Mouse (Mus musculus): ENCODE data around the gene Fen1. TPM values are rescaled to one million over a fixed set of nuclear protein-coding genes. Genes with fewer than 3 reads are reported as not detected.
A peak's percentile ranks its signal among the peaks of the same experiment; 100 is the strongest.

The Fen1 gene
- polyA plus RNA-seq, 1 experiment from 2014 or later, result 27.6 TPM

DNA sequence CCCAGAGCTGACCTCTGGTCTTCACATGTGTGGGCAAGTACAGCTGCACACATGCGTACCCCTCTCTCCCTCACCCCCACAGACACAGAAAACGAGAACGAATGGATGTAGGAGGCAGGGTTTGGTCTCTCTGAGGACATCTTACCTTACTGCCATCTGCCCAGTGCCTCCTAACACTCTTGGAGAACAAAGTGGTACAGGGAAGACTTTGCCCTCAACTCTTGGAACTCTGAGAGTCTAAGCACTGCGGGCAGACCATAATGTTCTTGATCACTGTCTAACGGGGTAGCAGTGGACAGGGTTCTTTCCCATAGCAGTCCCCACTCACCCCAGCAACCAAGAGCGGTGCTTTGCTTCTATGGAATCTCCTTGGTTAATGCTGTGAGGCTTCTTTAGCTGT lies 14.9 kb downstream of the Fen1 start:
- Histone ChIP-seq H3K9me3 (ENCODE audit: control insufficient read depth, low read length) (no peaks in the 10 kb centered on the region), H3K4me3 (ENCODE audit: low read length) (no peak overlapping the region), H3K27me3 (replicated peaks; ENCODE audit: control insufficient read depth, insufficient read depth, low read length) (no peaks in the 10 kb centered on the region), H3K27ac (ENCODE audit: low read depth, low read length) (peak overlapping the region; percentile 71), H3K4me2 (ENCODE audit: low read length) (no peak overlapping the region), H3K9ac (ENCODE audit: low read depth, low read length) (no peak overlapping the region), H3K36me3 (ENCODE audit: control insufficient read depth, insufficient read depth, low read length) (peaks cover 51% of the 10 kb centered on the region), H3K4me1 (ENCODE audit: control insufficient read depth, insufficient read depth, low read depth, low read length) (peaks cover 45% of the 10 kb centered on the region)
- WGBS, result 88% methylated on average over 6 of the region's 6 CpGs
- no peak for ATAC-seq

DNA sequence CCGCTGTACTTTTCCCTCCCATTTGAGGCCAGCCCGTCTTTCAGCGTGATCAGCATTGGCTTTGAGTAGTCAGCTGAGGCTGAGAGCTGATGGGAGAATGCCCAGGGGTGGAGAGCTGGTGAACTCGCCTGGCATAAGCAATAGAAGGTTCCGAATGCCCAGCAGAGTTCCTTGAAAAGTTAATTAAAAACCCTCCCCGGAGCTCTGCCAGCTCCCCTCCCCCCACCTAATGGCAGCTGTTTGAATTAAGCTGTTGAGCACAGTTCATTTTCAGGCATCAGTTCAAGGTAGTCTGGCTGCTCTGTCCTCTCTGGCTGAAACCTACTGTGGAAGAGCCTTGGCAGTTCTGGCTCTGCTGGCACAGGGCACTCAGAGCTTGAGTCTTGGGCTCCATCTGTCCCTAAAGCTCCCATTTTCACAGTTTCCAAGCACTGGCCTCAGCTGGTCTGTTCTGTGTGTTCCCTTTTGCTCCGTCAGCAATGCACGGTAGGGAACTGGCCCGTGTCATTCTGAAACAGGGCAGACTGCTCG lies 15.6 kb downstream of the Fen1 start:
- Histone ChIP-seq H3K9me3 (ENCODE audit: control insufficient read depth, low read length) (no peaks in the 10 kb centered on the region), H3K36me3 (ENCODE audit: control insufficient read depth, insufficient read depth, low read length) (peaks cover 44% of the 10 kb centered on the region), H3K4me2 (ENCODE audit: low read length) (no peak overlapping the region), H3K27me3 (replicated peaks; ENCODE audit: control insufficient read depth, insufficient read depth, low read length) (no peaks in the 10 kb centered on the region), H3K4me3 (ENCODE audit: low read length) (no peak overlapping the region), H3K4me1 (ENCODE audit: control insufficient read depth, insufficient read depth, low read depth, low read length) (peaks cover 45% of the 10 kb centered on the region), H3K27ac (ENCODE audit: low read depth, low read length) (peak overlapping the region; percentile 71), H3K9ac (ENCODE audit: low read depth, low read length) (no peak overlapping the region)
- 38% methylated on average over 10 of the region's 10 CpGs for WGBS
- ATAC-seq, result peak; percentile 89

DNA sequence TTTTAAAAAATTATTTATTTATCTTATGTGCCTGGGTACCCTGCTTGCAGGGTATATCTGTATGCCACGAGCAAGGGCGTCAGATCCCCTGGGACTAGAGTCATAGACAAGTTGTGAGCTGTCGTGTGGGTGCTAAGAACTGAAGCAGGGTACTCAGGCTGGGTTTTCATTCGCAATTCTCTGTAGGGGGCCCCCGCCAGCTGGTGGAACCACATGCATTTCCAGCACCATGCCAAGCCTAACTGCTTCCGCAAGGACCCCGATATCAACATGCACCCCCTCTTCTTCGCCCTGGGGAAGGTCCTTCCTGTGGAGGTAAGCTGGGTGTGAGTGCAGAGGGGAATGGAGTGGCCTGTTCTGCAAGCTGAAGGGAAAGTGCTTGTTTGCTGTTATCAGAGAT lies 17.4 kb downstream of the Fen1 start:
- ATAC-seq, result no peak
- Histone ChIP-seq H3K27ac (ENCODE audit: low read depth, low read length) (no peak overlapping the region), H3K4me1 (ENCODE audit: control insufficient read depth, insufficient read depth, low read depth, low read length) (peaks cover 45% of the 10 kb centered on the region), H3K4me3 (ENCODE audit: low read length) (no peak overlapping the region), H3K9ac (ENCODE audit: low read depth, low read length) (no peak overlapping the region), H3K4me2 (ENCODE audit: low read length) (no peak overlapping the region), H3K27me3 (replicated peaks; ENCODE audit: control insufficient read depth, insufficient read depth, low read length) (no peaks in the 10 kb centered on the region), H3K9me3 (ENCODE audit: control insufficient read depth, low read length) (no peaks in the 10 kb centered on the region), H3K36me3 (ENCODE audit: control insufficient read depth, insufficient read depth, low read length) (peaks cover 31% of the 10 kb centered on the region)
- WGBS, result 88% methylated on average over 8 of the region's 8 CpGs

DNA sequence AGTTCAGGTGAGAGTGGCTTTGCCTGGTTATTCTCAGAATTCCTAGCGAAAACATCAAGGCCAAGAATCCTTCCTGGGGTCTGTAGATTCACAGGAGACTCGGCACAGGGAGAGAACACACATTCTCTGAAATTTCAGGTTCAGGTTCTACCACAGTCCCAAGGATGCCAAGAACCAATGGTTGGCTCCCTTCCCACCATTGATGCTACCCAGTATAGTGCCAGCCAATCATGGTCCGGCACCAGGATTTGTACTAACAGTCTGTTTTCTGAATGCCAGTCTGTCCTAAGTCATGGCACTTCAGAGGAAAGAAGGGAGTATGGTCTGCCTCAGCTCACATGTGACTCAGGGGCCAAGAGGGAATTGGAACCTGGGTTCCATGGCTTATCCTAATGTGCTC lies 18.1 kb downstream of the Fen1 start:
- Histone ChIP-seq H3K4me3 (ENCODE audit: low read length) (no peak overlapping the region), H3K9me3 (ENCODE audit: control insufficient read depth, low read length) (no peaks in the 10 kb centered on the region), H3K9ac (ENCODE audit: low read depth, low read length) (no peak overlapping the region), H3K36me3 (ENCODE audit: control insufficient read depth, insufficient read depth, low read length) (peaks cover 28% of the 10 kb centered on the region), H3K27ac (ENCODE audit: low read depth, low read length) (no peak overlapping the region), H3K27me3 (replicated peaks; ENCODE audit: control insufficient read depth, insufficient read depth, low read length) (no peaks in the 10 kb centered on the region), H3K4me1 (ENCODE audit: control insufficient read depth, insufficient read depth, low read depth, low read length) (peaks cover 45% of the 10 kb centered on the region), H3K4me2 (ENCODE audit: low read length) (no peak overlapping the region)
- ATAC-seq, result no peak
- WGBS, result 83% methylated on average over 3 of the region's 3 CpGs

DNA sequence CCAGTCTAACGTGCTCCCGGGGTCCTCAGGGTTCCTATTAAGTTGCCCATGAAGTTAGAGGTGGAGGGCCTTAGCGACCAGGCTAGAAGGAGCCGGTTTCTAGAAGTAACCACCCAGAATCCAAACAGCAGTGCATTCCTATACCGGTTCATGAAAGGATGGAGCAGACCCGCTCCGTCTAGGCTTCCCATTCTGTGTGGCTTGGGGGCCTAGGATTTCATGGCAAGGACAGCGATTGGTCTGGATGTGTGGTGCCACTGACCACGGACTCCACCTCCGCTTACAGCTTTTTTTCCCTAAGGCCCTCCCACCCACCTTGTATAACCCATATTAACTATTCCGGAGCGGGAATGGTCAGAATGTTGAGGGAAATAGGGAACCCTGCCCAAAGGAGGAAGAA lies 19.9 kb downstream of the Fen1 start:
- ATAC-seq, result peak; percentile 24

DNA sequence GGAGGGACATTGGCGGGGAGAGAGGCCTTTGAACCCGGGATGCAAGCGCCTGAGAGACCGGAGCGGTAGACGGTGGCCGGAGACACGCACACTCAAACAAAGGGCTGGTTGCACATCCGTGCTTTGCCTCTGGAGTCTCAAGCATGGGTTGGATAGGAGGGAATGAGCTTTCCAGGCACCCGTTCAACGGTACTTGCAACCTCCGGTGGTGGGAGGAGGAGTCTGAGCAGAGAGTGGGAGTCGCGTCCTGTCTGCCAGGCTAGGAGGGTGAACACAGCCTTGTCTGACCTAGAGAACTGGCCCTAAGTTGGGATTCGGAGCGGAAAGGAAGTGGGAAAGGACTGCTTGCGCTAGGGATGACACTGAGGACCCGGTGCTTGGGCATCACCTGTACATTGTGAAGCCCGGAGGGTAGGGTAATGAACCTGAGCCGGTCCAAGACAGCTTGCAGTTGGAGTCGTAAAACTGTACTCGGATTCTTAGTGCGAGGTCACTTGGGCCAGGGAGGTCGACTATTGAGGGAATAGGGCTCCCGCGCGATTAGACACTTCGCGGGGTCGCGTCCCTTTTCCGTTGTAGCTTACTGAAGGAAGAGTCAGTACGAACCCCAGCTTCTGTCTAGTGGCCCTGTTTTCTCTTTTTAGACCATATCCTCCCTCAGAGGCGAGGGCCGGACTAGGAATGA lies 20.5 kb downstream of the Fen1 start:
- under 1% methylated on average over 35 of the region's 35 CpGs for WGBS
- Histone ChIP-seq H3K36me3 (ENCODE audit: control insufficient read depth, insufficient read depth, low read length) (peaks cover 11% of the 10 kb centered on the region), H3K27ac (ENCODE audit: low read depth, low read length) (peak overlapping the region; percentile 97), H3K27me3 (replicated peaks; ENCODE audit: control insufficient read depth, insufficient read depth, low read length) (no peaks in the 10 kb centered on the region), H3K9ac (ENCODE audit: low read depth, low read length) (peak overlapping the region; percentile 95), H3K4me3 (ENCODE audit: low read length) (peak overlapping the region; percentile 86), H3K4me2 (ENCODE audit: low read length) (peak overlapping the region; percentile 73), H3K9me3 (ENCODE audit: control insufficient read depth, low read length) (no peaks in the 10 kb centered on the region), H3K4me1 (ENCODE audit: control insufficient read depth, insufficient read depth, low read depth, low read length) (peaks cover 37% of the 10 kb centered on the region)
- peak; percentile 66 for ATAC-seq

More for the DNA sequence above, 19.9 kb downstream of the Fen1 start:
- Histone ChIP-seq H3K9me3 (ENCODE audit: control insufficient read depth, low read length) (no peaks in the 10 kb centered on the region), H3K27ac (ENCODE audit: low read depth, low read length) (peak overlapping the region; percentile 97), H3K9ac (ENCODE audit: low read depth, low read length) (peak overlapping the region; percentile 95), H3K4me2 (ENCODE audit: low read length) (peak overlapping the region; percentile 73), H3K36me3 (ENCODE audit: control insufficient read depth, insufficient read depth, low read length) (peaks cover 15% of the 10 kb centered on the region), H3K4me1 (ENCODE audit: control insufficient read depth, insufficient read depth, low read depth, low read length) (peaks cover 44% of the 10 kb centered on the region), H3K4me3 (ENCODE audit: low read length) (peak overlapping the region; percentile 86), H3K27me3 (replicated peaks; ENCODE audit: control insufficient read depth, insufficient read depth, low read length) (no peaks in the 10 kb centered on the region)
- WGBS, result 4% methylated on average over 12 of the region's 12 CpGs

DNA sequence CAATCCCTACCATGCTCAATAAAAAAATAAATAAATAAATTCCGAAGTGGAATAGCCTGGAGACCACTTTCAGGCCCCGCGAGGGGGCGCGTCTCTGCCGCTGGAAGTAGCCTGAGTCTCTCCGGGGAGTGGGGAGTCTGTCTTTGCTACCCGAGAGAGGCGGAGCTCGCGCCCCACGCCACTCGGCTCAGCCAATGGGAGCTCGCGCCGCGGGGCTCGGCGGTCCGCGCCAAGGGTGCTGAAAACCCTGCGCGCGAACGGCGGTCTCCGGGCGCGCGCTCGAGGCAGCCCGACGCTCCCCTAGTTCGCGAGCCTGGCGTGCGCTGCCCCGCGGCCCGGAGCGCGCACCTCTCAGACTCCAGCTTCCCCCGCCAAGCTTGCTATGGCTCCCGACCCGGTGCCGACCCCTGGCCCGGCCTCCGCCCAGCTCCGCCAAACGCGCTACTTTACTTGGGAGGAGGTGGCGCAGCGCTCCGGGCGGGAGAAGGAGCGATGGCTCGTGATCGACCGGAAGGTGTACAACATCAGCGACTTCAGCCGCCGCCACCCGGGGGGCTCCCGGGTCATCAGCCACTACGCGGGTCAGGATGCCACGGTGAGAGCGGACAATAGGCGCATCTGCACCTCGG lies 21.2 kb downstream of the Fen1 start, which contains the start of gene Fads1:
TSS of gene Fads1 (plus strand) at position 219 of the 629 bp plus-strand sequence.
- under 1% methylated on average over 69 of the region's 70 CpGs for WGBS
- Histone ChIP-seq H3K4me3 (ENCODE audit: low read length) (peak within 1 kb of the TSS; percentile 86), H3K9ac (ENCODE audit: low read depth, low read length) (peak within 1 kb of the TSS; percentile 95), H3K4me2 (ENCODE audit: low read length) (peak within 1 kb of the TSS; percentile 73), H3K27ac (ENCODE audit: low read depth, low read length) (peak within 1 kb of the TSS; percentile 97), H3K4me1 (ENCODE audit: control insufficient read depth, insufficient read depth, low read depth, low read length) (peaks cover 31% of the 10 kb centered on the region), H3K36me3 (ENCODE audit: control insufficient read depth, insufficient read depth, low read length) (peaks cover 10% of the 10 kb centered on the region), H3K9me3 (ENCODE audit: control insufficient read depth, low read length) (no peaks in the 10 kb centered on the region), H3K27me3 (replicated peaks; ENCODE audit: control insufficient read depth, insufficient read depth, low read length) (no peaks in the 10 kb centered on the region)
- ATAC-seq, result peak; percentile 96

DNA sequence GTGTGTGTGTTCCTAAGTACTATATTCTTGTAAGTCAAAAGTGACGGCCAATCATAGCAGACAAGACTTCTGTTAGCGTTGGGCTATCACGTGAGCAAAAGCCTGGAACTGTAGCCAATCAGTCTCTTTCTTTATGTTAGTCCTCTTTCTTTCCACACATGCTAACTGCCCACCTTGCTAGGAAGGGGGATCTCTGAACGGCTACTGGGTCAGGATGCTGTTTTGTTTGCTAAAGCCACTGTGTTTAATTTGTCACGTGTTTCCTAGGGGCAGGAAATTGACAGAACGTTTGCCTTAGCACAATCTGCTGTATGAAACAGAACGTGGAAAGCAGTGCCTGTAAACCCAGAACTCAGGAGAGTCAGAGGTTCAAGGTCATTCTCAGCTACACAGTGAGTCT lies 21.8 kb downstream of the Fen1 start:
- WGBS, result 18% methylated on average over 7 of the region's 7 CpGs

DNA sequence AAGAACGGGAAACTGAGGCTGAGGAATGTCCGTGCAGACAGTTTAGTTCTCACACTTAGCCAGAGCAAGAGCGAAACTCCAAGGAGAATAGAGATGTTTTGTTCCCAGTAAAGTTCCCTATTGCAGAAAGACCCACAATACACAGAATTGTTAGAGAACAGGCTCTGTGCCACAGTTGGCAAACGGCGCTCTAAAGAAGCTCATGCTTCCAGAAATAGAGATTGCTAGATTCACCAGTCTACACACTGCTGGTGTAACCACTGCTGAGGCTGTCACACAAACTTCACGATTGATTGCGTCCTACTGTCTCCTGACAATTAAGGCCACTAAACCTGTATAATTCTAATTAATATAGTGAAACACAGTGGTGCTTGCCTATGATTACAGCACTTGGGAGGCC lies 22.7 kb downstream of the Fen1 start:
- Histone ChIP-seq H3K9me3 (ENCODE audit: control insufficient read depth, low read length) (no peaks in the 10 kb centered on the region), H3K4me1 (ENCODE audit: control insufficient read depth, insufficient read depth, low read depth, low read length) (peaks cover 19% of the 10 kb centered on the region), H3K27me3 (replicated peaks; ENCODE audit: control insufficient read depth, insufficient read depth, low read length) (no peaks in the 10 kb centered on the region), H3K36me3 (ENCODE audit: control insufficient read depth, insufficient read depth, low read length) (no peaks in the 10 kb centered on the region), H3K4me3 (ENCODE audit: low read length) (no peak overlapping the region), H3K4me2 (ENCODE audit: low read length) (no peak overlapping the region), H3K9ac (ENCODE audit: low read depth, low read length) (no peak overlapping the region), H3K27ac (ENCODE audit: low read depth, low read length) (no peak overlapping the region)
- ATAC-seq, result no peak
- WGBS, result 87% methylated on average over 7 of the region's 7 CpGs

More for the DNA sequence above, 21.8 kb downstream of the Fen1 start:
- H3K4me3 ChIP-seq (ENCODE audit: low read length), result peak overlapping the region; percentile 86
- peak; percentile 3; the same call in 1 of the 2 replicates for ATAC-seq
- peak overlapping the region; percentile 97 for H3K27ac ChIP-seq (ENCODE audit: low read depth, low read length)
- no peaks in the 10 kb centered on the region for H3K27me3 ChIP-seq (replicated peaks; ENCODE audit: control insufficient read depth, insufficient read depth, low read length)
- H3K9ac ChIP-seq (ENCODE audit: low read depth, low read length), result peak overlapping the region; percentile 95; the same call in 1 of the 2 replicates
- H3K36me3 ChIP-seq (ENCODE audit: control insufficient read depth, insufficient read depth, low read length), result peaks cover 7% of the 10 kb centered on the region
- peak overlapping the region; percentile 73 for H3K4me2 ChIP-seq (ENCODE audit: low read length)
- H3K9me3 ChIP-seq (ENCODE audit: control insufficient read depth, low read length), result no peaks in the 10 kb centered on the region
- peaks cover 24% of the 10 kb centered on the region for H3K4me1 ChIP-seq (ENCODE audit: control insufficient read depth, insufficient read depth, low read depth, low read length)
